Mouse (Mus musculus) thymus, postnatal 36 days (tissue): ENCODE results near the gene Mtmr3.

ENCODE experiments used
- DNase-seq, 2 experiments: peaks; one replicate each; pipeline ENCODE4 v3.0.0; 2022; ENCODE audit warnings: mixed read lengths in 2 of 2

Gene Mtmr3

DNA sequence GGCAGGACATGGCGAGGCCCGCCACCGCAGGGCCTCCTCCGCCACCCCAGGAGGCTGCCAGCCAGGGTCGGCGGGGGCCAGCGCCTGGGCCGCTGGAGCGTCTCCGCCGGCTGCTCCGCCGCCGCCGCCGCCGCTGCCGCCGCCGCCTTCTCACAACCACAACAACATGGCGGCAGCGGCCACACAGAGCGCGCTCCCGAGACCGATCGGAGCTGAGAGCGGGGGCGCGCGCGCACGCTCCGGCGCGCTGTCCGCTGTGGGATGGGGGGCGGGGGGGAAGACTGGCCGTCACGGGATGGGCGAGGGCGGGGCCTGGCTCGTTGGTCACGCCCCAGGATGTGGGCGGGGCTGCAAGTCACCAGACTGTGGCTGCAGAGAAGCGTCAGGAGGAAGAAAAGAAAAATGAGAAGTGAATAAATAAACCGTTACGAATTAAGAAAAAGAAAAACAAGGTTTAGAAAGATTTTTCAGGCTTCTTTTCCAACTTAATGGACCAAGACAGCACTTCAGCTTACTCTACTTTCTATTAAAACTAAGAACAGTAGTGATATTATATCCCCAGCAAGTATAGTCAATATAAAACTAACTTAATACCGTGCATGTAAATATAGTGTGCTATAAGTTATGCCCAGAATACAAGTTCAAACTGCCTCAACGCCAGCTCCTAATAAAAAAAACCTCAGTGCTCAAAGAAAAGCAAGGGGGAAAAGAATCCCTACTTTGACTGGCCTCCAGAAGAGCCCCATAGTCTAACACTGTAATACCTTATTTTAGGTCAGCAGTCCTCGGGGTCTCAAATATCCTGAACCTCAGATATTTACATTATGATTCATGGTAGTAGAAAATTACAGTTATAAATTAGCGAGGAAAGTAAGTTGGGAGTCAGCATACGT, at the start of gene Mtmr3:
Gene Mtmr3, minus strand, starts transcription at position 256 of the 893 bp plus-strand sequence.
- peak; percentile 97 to 99 for DNase-seq

DNA sequence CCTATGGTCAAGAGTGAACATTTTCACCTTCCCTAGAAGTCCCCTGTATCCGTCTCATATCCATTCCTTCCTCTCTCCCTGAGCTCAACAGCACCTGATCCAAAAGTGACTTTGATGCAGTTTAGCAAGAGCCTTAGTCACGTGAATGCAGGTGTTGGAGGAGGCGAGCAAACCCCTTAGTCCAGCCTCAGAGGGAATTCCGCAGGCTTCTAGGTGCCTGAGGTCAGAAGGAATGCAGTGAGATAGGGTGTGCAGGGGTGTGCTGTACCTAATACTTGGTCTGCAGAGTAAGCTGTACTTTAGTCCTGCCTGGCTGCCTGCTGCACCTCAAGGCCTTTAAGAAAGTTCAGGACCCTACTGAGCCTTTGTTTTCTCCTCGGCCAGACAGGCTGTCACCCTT, 49.1 kb upstream of the Mtmr3 start:
- no peak for DNase-seq

DNA sequence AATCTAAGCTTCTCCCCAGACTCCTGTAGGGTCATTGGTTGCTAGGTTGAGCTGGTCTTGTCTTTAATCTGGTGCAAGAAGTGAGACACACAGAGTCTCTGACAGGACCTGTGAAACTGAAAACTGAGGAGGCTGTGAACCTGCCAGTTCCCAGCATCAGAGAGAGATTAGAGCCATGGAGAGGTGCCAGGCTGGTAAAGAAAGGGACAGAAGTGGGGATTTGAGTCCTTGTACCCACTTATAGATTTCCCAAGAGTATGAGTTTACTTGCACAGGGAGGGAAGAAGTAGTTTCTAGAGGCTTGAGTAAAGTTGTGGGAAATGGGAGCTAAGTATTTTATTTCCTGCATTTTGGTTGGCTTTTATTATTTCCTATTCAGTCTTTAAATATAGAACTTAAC, 46.5 kb upstream of the Mtmr3 start:
- DNase-seq: no peak

DNA sequence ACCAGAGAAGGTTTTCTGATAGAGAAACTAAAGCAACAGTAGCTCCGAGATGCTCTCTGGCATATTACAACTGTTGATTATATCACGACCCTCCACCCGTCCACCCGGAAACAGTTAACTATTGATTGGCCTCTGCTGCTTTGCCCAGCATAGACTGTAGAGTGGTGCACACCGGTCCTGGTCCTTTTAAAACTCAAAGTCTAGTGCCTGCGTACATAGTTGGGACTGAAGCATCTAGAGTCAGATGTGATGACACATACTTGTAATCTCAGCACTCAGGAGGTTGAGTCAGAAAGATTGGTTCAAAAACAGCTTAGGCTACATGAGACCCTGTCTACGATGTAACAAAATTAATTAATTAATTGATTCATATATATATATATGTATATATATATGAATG, 43.6 kb upstream of the Mtmr3 start:
- no peak for DNase-seq

DNA sequence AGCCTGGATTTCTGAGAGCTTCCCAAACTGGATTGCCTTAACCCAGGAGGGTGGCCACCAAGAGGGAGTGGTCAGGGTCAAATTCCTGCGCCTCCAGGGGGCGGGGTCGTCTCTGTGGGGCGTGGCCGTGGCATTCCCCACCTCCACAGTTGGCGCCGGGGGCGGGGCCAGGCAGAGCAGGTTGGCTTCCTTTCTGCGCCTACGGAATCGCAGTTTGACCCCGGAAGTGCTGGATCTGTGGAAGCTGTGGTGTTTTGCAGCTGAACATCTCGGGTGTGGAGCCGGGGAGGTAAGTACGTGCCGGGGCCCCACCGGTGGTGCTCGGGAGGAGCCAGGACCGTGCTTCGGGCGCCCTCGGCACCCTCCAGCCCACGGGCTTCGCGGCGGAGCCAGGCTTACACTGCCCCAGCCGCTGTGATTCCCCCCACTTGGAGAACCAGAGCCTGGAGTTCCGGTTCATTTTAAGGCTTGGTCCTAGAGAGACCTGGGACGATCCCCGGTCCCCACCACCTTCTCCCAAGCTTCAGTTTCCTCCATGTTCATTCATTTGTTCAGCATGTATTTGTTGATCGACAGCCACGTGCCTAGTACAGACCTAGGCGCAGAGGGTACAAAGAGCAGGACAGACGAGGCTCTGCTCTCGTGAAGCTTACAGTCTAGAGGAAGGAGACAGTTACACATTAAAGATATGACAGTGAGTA, 43.0 kb upstream of the Mtmr3 start, which contains the start of gene Ascc2:
Gene Ascc2, plus strand, starts transcription at position 214 of the 701 bp plus-strand sequence.
- peak; percentile 91 to 93 for DNase-seq

DNA sequence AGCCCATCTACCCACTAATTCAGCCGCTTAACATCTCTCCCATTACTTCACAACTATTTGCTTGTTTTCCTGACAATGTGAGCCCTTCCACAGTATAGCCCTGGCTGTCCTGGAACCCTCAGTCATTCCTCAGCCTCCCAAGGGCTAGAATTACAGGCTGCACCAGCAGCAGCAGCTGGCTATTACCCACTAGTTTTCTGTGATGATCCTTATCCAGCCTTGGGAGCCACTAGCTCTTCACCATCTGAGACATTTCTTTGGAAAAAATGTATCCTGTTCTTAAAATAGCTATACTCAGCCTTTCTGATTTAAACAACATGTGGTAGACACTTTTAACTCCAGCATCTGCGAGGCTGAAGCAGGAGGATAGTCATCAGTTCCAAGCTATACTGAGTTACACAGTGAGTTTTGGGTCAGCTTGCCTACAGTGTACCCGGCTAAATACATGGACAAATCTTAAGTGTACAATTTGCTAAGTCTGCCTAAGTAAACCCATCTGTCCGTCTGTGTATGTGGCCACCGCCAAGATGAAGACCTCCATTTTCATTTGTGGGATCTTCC, 42.2 kb upstream of the Mtmr3 start:
- DNase-seq: no peak

DNA sequence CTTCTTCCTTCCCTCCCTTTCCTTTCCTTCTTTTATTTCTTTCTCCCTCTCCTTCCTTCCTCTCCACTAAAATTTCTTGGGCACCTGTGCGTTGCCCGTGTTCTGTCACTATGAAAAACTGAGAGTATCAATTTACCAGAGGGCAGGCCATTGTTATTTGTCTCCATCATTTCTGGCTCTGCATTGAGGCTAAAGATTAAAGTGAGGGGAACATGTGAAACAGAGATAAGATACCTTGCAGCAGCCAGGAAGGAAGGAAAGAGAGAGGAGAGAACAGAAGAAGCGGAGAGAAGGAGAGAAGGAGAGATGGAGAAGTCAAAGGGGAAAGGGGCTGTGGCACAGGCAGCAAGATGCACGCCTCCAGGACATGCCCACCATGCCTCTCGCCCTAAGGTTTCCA, 39.7 kb upstream of the Mtmr3 start:
- no peak for DNase-seq

DNA sequence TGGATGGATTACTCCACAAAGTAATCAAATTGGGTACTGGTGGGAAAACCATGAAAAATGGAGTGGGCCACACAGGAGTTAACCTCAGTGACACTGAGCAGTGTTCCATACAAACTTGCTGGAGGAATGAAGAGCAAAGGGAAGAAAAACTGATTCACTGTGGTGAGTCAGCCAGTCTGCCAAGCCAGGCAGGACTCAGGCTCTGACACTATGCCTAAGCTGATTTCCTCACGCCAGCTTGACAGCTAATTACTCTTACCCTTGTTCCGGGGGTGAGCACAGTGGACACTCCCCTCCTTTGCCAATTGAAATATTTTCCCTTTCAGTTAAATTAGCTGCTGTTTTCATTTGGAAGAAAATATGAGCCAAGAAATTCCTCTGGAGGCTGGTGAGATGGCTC, 38.8 kb upstream of the Mtmr3 start:
- no peak for DNase-seq

DNA sequence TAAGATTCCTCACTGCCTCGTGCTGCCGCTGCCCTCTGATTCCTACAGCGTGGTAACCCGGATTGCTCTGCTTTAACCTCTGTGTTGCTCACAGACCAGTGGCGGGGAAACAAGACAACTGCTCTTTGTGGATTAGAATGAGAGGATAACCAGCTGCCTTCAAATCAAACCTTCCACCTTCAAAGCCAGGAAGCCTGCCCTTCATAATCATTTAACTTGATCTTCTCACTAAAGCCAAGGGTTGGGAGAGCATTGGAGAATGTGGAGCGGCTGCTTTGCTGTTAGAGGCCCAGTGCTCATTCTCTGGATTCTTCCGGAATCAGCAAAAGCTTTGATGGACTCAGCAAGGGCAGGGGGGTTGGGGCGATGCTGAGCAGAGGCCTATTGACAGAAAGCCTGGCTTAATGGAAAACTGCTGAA, 35.2 kb upstream of the Mtmr3 start:
- DNase-seq: no peak

DNA sequence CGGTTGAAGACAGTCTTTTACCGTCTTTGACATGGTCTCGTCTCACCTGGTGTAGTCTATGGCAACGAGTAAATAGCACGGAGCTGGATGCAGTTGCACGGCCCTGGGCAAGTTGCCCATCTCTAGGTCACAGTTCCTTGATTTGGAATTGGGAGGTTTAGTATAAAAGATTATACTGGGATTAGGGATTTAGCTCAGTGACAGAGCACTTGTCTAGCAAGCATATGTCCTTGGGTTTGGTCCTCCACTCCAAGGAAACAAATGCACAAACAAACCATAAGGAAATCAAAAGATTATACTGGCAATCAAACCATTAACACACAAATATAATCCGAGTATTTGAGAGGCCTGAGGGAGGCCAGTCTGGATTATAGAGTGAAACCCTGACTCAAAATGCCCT, 33.0 kb upstream of the Mtmr3 start:
- no peak for DNase-seq

DNA sequence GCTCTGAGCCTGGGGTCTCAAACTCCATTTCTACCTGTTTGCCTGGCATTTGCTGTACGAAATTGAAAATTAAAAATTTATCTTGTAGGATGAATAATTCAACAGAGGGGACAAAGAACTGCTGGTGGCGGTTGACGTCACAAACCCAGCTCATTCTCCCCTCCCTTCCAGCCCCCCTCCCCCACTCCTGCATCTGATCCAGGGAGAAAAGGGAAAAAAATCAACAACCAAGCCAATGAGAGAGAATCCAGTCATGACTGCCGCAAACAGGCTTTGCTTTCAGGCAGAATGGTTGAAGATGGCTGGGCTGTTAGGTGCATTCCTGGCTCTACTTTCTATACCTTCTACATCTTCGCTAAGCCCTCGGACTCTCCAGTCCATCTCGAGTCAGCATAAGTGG, 31.3 kb upstream of the Mtmr3 start:
- no peak for DNase-seq

DNA sequence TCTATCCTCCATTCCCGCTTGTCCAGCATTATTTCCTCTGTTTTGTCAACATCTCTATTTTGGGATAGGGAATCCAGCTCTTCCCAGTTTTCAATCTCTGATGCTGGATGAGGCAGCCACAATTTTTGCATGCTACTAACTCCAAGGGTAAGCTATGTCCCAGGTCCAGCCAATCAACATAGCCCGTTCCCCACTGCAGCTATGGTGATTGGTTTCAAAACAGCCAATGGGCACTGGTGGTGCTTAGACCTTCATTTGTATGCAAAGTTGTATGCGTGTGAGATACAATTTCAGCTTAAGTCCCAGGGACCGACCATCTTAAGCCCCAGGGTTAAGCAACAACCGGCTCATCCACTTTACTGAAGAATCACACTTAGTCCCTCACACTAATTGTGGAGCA, 28.3 kb upstream of the Mtmr3 start:
- DNase-seq: no peak

DNA sequence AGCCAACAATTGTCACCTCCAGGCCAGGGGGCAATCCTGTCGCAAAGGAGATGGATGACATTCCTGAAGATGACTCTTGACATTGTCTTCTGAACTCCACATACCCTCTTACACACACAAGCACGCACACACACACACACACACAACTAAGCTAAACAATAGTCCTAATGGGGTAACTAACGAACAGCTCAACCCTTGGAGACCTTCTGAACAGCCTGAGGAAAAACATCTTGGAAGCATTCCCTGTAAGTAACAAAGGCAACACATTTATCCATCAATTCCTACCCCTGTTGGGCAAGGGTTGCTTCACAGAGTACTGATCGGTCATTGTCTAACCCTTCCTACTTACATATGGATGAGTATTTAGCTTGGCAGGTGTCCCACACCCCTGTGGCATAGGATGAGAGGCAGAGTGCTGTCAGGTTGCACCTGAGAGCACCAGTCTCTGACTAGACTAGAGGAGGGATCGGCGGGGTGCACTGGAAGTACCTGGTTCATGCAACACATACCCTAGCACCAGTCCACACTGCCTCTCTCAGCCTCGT, 27.9 kb upstream of the Mtmr3 start:
- no peak for DNase-seq

DNA sequence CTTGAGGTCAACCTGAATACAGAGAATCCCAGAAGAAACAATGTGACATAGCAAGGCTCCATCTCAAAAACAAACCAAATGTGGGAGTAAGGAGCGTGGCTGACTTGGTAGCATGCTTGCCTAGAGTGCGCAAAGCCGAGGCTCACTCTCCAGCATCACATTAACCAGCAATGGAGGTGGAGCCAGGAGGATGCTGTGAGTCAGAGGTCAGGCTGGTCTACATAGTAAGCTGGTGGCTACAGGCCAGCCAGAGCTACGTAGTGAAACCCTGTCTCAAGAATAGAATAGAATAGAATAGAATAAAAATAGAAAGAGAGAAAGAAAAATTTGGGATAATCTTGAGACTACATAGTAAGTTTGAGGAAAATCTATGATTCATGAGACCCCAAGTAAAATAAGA, 27.2 kb upstream of the Mtmr3 start:
- DNase-seq: no peak

DNA sequence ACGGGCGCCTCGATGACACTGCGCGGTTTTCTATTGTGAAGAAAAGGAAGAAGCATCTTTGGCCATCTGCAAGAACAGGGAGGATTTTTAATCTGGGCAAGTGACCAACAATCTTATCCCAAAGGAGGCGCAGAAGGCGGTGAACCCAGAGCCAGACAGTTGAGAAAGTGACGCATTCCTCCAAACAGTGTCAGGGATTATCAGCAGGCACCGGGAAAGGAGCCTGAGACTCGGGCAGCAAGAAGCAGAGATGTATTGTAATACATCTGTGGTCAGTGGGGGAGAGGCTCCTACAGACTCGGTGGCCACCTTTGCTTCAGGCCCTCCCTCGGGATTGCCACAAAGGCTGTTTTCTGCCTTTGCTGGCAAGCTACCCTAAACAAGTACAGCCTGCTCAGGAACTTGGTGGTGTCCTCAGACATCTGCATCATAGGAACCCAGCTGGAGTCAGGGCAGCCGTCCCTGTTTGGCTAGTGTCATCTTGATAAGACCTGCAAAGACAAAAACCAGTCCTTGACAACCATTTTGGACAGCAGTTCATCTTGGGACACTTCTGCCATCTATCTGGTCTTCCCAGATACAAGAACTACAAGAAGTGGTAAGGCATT, 25.9 kb upstream of the Mtmr3 start:
- DNase-seq: no peak

DNA sequence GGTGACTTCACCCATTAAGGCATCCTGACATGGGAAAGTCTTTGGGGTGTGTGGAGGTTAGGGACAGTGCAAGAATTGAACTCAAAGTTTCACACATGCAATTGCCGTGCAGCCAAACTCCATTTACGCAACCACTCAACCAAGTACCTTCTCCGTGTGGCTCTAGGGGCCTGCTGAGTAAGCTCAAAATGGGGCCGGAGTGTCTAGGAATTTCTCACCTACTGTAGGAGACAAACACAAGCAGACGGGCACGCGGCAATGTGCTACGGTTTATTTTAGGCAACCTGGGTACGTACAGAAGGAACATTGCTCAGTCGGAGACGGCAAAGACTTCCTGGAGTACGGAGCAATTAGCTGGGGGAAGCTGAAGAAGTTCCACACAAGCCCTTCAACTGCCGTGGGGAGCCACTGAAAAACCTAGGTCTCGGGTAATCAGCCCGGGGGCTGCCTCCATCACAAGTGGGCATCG, 25.4 kb upstream of the Mtmr3 start, which contains the start of gene Gm11032:
Gene Gm11032, plus strand, starts transcription at position 51 of the 469 bp plus-strand sequence.
- no peak for DNase-seq

DNA sequence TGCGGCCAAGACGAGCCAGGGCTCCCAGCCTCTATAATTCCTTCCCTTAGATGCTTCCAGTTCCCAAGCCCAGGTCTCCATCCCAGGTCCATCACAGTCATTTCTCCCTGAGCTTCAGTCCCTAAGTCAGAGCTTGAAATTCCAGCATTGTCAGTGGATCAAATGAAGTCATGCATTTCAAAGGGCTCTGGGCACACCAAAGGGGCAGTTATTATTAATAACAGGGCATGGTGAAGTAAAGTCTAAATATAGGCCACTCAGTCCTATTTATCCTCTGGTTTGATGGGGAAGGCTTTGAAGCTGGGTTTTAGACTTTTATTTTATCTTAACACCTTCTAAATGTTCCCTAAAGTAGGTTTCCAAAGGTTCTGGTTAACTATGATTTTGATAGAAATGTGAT, 17.2 kb upstream of the Mtmr3 start:
- no peak for DNase-seq

DNA sequence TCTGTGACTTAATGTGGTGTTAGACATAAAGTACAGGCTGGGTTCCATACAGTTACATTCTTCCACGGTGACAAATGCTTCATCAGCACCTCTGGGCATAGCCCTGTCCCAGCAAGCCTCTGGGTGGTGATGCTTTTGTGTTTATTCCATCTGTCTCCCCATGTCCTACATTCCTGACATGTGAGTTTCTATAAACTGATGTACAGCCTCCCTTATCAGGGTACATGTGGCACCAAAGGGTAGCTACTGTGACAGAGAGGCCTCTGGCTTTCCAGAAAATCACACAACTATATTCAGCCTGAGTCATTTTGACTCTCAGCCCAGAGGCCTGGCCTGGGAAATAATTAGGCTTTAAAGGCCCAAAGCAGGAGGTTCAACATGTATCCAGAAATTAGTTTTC, 11.9 kb upstream of the Mtmr3 start:
- no peak for DNase-seq

DNA sequence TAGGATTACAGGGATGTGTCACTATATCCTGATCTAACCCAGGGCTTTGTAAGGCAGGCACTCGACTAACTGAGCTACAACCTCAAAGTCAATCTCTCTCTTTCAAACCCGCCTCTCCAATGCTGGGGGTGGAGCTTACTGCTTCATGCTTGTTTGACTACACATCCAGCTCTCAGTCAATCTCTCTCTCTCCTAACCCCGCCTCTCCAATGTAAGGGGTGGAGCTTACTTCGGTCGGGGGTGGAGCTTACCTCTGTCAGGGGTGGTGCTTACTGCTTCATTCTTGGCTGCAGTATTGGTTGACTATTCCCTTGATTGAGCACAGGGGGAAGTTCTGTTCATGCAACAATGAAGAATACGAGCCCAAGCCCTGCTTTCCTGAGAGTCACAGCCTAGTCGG, 10.8 kb upstream of the Mtmr3 start:
- DNase-seq: peak; percentile 17 to 23

DNA sequence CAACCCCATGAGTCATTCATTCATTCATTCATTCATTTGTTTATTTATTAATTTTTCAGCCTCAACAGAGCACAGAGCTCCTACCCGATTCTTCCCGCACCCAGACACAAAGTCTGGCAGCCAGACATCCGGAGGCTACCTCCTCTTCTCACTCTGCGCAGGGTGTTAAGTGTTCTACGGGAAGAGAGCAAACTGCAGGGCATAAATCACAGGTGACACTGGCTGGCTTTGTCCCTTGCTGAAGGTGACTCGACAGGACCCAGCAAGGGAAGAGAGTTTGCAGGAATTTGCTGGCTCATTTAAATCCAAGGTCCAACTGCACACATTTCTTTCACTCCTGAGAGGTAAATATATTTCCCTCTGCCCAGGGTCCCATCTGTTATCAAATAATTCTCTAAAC, 9.8 kb upstream of the Mtmr3 start:
- DNase-seq: no peak

DNA sequence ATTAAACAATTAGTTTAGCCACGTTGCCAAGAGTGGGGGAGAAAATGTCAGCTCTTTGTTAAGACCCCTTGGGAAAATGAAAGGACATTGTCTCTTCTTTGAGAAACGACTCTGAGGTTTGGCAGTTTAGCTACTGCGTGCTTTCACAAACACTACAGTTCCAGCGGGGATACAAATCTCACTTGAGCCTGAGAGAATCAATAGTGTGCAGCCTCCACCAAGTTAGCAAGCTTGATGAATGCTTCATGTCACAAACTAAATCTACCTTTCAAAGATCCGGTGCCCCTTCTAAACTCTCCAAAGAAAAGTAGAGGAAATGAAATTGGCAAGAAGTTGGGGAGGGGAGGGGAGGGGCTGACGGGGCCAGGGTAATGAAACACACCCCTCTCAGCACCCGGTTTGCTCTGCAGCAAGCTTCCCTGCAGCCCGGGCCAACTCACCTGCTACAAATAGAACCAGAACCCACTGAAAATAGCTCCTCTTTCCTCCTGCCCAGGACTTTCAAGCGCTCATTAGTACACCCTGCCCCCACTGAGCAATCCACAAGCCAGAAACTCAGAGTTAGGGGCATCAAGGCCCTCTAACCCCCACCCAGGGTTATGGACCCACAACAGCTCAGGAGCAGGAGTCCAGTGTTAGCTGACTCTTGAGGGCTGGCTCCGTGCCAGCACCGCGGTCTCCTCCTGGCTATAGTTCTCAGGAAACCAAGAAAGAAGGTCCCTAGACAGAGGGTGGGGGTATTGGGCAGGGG, 8.2 kb upstream of the Mtmr3 start:
- DNase-seq: peak in 1 of 2 experiments; percentile 11

DNA sequence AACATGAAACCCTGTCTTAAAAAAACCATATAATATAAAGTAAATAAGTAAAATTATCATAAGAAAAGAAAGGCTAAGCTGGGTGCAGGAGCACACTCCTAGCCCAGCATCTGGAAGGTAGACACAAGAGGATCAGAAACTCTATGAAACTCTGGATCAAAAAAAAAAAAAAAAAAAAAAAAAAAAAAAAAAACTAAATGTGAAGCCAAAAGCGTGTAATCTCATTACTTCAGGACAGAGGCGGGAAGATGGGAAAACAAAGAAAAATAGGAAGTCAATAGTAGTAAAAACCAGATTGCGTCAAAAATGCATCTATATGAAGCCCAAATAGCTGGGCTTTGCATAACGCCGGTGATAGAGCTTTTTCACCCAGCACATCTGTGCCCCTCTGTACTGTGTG, 7.2 kb upstream of the Mtmr3 start:
- DNase-seq: no peak
